Mouse (Mus musculus) cerebellum, postnatal 14 days (tissue): ENCODE data around the gene Tcf3.
A peak's percentile ranks its signal among the peaks of the same experiment; 100 is the strongest.

Experiments
- DNase-seq, 2 experiments: peaks; one replicate each; pipeline ENCODE4 v3.0.0; 2021; ENCODE audit warnings: mixed read lengths in 2 of 2

Gene Tcf3

DNA sequence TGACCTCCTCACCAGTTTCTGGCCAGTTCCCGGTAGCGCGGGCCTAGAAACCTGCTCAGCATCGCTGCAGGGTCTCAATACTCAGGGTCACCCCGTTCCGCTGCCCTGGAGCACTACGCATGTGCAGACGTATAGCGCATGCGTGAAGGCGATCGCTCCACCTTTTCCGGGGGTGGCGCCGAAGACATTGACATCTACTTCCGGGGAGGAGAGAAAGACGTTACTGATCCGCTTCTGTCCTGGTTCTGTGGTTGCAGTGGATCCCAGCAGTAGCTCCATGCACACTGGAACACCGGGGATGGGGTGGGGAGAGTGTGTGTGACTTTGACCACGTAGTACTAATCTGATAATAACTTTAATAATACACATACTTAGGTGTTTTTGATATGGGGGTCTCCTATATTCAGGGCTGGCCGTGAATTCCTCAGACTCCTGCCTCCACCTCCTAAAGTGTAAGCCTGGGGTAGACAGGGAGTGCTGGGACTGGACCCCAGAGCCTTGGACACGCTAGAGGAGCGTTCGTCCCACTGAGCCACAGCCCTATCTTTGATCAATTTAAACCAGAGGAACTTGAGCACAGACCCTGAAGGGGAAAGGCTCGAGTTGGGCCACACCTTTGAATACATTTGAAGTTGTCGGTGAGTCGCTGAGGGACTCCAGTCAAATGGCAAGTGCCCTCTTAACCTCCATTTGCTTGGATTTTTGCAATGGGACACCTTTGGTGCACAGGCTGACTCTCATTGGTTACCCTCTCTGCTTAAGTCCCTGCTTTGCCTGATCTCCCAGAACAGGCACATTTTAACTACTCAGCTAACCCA, 26.6 kb downstream of the Tcf3 start, which contains the start of gene Uqcr11:
Gene Uqcr11 (minus strand): TSS at position 147 of the 818 bp plus-strand sequence.
- peak; percentile 93 to 94 for DNase-seq

DNA sequence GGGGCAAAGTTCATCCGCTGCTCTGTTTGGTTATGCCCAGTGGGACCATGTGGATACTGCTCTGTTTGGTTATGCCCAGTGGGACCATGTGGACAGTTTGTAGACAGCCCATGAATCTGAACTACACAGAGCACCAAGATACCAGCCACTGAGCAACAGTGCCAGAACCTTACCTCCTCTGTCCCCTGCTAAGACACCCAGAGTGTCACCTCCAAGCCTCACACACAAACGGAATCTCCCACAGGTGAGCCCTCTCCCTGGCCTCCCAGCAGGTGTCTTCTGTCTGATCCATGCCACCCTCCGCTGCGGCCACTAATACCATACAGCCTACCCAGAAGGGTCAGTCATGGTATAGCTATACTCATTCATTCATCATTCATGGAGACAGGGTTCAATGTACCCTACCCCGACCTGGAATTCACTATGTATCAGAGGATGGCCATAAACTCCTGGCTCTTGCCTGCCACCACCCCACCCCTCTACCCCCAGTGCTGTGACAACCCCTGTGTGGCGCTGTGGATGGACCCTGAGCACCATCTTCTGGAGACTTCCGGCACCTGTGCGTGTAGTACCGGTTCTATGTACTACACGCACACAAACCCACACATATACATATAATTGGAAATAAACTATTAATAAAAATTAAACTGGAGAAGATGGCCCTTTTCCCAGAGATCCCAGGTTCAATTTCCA, 27.8 kb downstream of the Tcf3 start:
- DNase-seq = no peak

DNA sequence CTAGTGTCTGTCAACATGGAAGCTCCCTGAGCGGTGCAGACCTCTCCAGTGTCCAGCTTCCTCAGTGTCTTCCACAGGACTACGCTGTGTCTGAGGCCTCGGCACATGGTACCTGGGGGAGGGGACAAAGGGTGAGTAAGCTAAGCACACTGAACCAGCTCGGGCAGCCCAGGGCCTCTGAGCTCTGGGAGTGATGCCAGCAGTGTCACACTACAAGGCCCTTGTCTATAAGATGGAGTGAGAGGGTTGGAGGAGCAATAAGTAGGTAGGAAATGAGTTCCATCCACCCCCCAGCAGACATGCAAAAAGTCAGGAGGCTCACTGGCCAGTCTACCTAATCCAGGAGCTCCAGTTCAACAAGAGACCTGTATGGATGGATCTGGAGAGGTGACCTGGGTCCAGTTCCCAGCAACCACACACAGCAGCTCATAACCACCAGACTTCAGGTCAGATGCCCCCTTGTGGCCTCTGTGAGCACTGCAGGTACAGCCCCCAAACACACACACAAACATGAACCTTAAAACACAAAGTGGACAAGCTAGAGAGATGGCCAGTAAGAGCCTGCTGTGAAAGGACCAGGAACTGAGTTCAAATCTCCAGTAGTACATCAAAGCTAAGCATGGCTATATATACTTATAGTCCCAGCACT, 30.3 kb downstream of the Tcf3 start:
- DNase-seq = peak; percentile 38 to 67

DNA sequence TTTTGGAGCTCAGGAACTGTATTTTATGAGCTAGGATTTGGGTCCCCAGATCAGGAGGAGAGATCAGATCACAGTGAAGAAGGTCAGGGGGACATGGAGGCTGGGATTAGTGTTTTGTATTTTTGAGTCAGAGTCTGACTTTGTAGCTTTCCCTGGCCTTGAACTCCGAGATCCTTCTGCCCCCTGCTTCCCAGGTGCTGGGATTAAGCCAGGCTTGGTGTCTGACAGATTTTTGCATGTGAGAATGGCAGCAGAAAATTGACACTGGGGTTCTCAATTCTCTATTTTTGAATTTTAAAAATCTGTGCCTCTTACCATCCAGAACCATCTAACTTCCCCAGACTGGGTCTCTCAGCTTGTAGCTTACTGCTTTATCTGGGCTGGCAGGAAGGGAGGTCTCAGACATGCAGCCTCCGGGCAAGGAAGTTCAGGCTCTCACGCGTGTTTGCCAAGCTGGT, 32.7 kb downstream of the Tcf3 start:
- DNase-seq = no peak

DNA sequence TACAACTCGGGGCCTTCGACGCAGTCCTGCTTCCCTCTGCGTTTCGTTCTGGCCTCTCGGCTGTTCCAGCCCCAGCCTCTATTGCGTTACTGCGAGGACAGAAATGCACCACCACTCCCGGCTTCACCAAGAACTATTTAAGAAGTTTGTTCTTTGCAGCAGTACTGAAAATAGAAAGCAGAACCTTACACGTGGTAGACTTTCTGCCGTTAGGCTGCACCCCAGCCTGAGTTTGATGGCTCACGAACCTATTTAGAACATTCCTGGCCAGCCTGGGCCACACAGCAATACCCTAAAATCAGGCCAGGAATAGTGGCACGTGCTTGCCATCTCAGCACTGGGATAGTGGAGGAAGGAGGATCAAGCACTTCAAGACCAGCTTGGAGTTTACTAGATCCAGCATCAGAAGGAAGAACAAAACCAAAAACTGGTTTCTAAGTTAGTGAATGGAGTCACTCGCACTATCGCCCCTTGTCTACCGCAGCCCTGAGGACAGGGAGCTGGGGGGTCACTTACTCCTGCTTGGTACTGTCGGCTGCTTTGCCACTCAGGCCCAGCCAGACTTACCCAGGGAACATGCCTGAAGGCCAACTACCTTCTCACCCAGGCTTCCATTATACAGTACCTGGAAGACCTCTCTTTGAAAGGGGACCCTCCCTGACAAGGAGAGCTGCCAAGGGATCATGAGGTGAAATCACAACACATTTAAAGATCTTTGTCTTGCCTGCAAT, 33.3 kb downstream of the Tcf3 start:
- DNase-seq = peak in 1 of 2 experiments; percentile 33

DNA sequence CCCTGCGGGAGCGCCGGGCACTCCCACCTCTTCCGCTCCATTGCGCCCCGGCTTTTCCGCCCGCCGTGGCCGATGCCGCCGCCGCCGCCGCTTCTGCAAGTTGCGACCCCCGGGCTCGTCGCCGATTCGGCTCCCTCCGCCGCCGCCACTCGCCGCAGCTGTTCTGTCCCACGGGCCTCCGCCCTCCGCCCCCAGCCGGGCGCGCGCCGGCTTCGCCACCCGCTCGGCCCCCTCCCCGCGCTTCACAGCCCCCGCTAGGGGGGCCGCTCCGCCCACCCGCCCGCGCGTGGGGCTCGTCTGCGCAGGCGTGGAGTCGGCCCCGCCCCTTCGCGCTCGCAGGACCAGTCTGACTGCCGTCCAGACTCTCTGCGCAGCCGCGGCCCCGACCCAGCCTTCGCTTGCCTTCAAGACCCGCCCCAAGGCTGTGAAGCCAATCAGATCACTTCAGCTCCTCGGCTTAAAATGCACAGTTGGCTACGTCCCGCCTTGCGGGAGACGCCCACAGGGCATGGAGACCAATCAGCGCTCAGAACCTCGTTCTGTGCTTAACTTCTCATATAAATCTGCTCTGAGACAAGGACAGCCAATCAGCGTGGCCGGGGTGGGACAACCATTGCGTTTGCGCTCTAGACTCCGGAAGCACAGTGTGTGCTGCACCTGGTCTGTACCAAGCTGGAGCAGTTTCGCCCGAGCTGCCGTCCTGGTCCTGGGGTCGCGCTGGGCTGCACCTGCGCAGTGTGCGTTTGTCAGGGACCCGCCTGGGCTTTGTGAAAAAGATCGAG, 34.1 kb downstream of the Tcf3 start, which contains the start of gene Mbd3:
Gene Mbd3 (minus strand): TSS at position 360 of the 782 bp plus-strand sequence.
- DNase-seq = peak; percentile 99 to 100

DNA sequence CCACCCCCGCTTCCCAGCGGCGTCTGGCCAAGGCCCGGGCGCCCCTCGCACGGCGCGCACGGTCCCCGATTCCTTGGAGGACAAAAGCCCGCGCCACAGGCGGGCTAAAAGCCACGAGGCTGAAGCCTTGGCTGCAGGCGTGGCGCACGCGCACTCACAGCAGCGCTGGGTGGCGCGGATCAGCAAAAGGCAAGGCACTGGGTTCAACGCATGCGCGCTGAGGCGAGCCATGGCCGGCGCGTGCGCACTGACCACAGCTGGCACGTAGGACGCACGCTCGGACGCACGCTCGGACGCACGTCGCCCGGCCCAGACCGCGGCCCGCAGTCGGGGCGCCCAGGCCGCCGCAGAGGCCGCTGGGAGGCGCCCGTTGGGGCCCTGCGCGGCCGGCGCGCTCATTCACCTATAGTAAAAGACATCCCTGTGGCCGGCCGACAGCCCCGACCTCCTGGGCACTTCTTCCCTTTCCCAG, 34.7 kb downstream of the Tcf3 start:
- DNase-seq = peak; percentile 99

DNA sequence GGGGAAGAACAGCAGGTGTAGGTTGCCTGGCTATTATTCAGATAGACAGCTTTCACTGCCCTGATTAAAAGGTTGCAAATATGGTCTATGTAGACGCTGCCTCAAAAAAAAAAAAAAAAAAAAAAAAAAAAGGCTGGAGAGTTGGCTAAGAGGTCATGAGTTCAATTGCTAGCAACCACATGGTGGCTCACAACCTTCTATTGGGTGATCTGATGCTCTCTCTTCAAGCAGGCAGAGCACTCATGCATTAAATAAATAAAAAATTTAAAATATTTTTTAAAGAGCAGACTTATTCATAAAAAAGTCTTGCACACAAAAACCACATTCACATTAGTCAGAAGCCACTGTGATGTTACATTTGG, 35.3 kb downstream of the Tcf3 start:
- no peak for DNase-seq

DNA sequence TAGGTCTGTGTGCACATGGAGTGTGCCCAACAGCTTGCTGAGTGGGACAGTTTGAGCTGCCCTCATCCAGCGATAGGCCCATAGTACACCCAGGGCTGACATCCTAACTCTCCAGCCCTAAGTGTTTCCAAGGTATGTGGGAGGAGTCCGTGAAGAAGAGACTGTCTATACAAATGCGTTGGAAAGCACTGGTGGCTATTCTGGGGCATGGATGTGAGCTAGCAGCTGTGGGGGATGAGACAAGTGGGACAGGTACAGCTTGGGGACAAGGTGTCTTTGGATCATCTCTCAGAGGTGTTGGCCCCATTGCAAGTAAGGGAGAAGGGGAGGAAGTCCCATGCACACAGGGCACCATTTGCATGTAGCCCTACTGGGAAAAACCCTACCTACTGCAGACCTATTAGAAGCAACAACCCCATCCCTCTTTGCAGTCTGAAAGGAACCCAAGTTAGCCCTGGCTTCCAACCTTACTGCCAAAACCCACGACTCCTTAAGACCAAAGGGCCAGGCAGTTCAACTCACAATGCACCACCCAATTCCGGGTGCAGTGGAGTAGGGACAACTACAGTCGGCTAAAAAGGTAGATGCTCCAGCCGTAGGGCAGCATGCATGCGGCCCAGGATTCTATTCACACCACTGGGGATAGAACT, 35.8 kb downstream of the Tcf3 start:
- peak in 1 of 2 experiments; percentile 32 for DNase-seq

DNA sequence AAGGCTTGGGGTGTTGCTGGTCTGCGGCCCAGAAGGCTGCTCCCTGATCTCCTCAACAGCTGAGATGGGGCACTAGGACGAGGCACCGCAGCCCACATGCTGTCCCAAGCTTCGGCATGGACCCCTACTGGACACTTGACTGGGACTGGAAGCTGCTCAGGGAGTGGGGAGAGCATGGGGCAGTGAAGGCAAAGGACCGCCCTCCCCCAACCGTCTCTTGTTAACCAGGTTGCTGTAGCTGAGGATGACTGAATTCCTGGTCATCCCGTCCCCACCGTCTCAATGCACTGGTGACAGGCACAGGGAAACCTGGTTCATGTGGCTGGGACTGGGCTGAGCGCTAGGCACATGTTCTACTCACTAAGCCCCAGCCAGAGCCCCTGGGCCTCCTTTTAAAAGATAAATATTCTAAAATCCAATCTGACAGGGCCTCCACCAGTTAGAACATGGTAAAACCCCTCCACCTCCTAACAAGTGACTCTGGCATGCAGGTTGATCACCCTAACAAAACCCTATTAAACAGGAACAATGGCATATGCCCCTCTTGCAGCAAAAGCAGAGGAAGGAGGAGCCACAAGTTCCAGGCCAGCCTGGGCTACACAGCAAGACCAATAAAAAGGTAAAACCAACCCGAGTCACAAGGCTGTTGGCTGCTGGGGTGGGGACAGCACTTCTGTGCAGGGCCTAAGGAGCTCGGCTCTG, 36.5 kb downstream of the Tcf3 start:
- DNase-seq = no peak

DNA sequence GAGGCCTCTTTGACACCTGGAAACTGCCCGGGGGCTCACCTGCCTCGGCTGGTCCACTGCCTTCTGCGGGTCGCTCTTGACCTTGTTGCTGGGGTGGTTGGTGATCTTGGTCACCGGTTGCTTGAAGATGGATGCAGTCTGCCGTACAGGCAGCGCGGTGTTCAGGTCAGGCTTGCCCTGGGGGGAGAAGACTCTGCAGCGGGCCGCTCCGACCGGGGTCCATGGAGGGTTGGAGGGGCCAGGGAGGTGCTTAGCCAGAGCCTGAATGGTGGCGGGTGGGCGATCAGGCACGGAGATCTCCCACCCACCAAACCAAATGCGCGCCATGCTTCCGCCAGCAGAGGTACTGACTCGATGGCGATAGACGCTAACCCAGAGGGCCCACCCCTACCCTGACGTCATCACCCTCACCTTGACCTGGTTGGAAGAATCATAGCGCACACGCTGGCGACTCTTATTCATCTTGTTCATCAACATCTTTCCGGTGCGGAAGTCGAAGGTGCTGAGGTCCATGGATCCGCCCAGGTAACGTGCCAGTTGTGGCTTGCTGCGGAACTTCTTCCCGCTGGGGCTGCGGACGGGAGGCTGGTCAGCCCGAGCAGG, 38.3 kb downstream of the Tcf3 start:
- no peak for DNase-seq

DNA sequence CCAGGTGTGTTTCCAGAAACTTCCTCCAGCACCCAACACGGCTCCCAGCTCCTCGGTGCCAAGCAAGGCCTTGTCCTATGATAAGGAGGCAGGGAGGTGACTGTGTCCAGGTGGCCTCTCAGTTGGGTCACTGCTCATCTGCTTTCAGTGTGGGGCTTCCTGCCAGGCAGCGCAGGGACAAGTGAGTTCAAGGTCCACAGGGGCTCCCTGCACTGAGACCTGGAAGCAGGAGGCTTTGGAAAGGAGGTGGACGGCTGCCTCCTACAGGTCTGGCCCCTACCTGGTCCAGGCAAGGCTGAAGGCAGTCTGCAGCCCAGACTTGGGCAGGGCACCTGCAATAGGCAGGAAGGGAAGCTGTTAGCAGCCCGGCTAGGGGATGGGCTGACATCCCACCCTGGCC, 40.8 kb downstream of the Tcf3 start:
- DNase-seq = no peak

DNA sequence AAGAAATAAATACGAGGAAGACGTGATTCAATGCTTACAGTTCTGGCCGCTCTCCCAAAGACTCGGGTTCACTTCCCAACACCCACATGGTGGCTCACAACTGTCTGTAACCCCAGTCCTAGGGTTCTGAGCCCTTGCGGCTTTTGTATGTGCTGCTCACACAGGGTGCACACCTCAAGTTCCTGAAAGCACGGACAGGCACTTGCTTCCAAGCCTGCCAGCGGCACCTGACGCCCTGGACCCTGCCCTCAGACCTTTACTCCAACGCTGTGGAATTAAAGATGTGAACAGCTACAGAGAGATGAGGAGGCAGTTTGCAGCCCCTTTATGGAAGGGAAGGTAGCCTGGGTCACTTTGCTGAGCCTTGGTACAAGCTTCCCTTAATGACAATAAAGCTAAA, 42.8 kb downstream of the Tcf3 start:
- DNase-seq = no peak

DNA sequence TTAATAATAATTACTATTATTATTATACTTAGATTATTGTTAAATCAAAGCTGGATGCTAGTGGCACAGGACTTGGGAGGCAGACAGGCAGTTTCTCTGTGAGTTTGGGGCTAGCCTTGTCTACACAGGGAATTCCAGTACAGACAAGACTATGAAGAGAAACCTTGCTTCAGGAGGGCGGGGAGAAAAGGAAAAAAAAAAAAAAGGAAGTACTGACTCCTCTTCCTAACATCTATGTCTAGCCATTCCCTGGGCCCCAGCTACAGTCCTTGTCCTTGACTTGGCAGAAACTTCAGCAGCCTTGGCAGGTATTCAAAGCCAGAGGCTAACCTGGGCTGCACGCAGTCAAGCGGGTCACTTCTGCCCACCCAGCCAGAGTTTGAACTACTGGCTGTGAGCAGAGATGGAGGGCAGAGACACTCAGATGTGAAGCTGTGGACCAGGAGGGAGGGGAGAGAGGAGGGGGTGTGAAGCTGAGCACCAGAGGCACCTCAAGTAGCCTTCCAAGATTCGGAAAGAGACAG, 44.2 kb downstream of the Tcf3 start:
- DNase-seq = no peak

DNA sequence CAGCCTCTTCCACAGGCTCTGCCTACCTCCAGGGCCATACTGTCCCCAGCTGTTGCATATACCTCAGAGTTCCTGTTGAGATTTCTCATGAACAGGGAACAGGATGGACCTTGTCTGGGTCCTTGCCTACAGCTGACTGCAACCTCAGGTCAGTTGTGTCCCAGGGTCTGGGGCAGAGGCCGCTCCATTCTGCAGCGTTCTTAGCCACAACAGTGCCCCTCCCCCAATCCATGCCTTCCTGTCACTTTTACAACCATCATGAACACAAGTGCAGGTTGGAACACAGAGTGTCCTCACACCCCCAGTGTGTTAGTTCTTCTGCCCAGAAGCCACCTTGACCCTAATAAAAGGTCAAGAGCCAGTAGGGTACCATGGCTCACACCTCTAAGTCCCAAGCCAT, 44.7 kb downstream of the Tcf3 start:
- no peak for DNase-seq

DNA sequence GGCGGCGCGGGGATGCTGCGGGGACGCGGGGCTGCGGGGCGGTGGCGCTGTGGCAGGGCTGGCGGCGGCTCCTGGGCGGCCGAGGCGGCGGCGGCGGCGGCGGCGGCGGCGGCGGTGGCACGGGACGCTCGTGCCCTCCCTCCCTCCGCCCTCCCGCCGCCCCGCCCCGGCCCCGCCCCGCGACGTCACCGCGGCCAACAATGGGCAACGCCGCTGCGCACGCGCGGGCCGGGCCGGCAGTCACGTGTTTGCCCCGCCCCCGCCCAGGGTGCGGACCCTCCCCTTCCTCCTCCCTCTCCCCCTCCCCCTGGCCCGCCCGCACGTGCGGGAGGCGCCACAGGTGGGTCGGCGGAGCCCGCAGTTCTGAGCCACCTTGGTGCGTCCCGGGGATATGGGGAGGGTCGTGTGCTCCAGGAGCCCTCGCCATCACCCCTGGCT, 45.9 kb downstream of the Tcf3 start, which contains the start of gene Mex3d:
Gene Mex3d (minus strand): TSS at position 138 of the 438 bp plus-strand sequence.
- DNase-seq = peak; percentile 95 to 96

DNA sequence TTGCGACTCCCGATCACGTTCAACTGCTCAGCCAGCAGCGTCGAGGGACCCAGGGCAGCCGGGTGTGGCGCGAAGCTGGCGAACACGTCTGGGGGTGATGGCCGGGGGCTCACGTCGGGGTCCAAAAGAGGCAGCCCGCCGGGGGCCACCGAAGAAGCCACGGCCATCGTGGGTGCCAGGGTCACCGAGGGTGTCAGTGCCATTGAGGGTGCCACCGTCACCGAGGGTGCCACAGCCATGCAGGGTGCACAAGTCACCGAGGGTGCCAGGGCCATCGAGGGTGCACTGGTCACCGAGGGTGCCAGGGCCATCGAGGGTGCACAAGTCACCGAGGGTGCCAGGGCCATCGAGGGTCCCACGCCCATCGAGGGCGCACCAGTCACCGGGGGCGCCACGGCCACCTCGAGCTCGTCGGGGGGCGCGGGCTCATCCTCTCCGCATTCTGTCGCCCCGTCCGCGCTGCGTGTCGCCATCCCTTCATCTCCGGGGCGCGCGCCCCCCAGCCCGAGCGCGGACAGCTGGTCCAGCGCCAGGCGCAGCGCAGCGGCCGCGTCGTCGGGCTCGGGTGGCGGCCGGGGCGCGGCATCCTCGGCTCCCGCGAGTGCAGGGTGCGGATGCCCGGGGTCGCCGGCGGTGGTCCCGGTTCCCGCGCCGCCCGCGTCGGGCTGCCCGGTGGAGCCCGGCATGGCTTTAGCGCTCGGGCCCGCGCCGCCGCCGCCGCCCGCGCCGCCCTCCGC, 46.5 kb downstream of the Tcf3 start:
- peak; percentile 52 to 62 for DNase-seq

DNA sequence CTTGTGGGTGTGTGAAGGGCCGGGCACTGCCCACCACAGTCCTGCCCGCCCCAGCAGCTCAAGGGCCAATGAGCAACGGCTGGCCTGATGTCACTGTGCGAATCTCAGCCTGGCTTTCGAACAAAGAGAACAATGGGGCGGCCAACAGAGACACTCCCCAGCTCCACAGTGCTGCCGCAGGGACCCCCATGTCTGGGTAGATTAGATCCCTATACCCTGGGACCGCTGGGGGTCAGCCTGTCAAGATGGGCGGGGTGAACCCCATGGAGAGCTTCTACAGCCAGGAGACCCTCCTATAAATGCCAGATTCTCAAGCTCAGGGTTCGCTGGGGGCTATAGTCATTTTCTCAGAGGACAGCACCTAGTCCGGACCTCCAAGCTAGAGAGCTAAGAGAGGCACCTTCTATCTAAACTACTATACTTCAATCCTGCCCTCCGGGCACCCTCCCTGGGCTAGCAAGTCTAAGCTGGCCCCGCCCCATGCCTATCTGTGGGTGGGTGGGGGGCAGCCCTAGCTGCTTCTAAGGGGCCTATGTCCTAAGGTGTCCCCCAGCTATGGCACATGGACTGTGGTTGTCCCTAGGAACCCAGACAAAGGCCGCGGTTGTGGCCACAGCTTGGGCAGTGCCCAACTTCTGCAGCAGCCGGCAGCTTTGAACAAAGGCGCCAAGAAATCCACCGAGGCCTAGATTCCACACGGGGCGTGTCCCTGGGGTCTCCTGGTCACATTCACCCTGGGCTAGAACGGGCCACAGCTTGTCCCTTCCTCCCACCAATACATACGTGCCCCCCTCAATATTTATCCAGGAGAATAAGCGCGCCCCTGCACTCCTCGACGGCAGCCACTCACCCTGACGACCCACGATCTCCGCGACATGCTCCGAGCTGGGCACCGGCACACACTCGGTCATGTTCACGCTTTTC, 47.4 kb downstream of the Tcf3 start:
- DNase-seq = peak; percentile 55 to 64
